Mouse (Mus musculus) forebrain, embryonic 10.5 days (tissue): ENCODE results near the gene Gm17577. TPM values are rescaled to one million over a fixed set of nuclear protein-coding genes. Genes with fewer than 3 reads are reported as not detected.
"Not testable (repeated sequence)": the region's sequence is repeated elsewhere in the genome, so short reads cannot be mapped to it uniquely, and the experiment has no call there.

ENCODE experiments used
- DNase-seq: peaks from one replicate; pipeline ENCODE4 v3.0.0-alpha.2; 2017; ENCODE audit warnings: low spot score; ENCODE audit errors: extremely low spot score
- H3K27ac ChIP-seq: fragments of 300-500 bp; sonication (generic); 2 replicates; pipeline ENCODE4 v1.5.1; 2016; ENCODE audit warnings: mild to moderate bottlenecking
- H3K27me3 ChIP-seq: fragments of 300-500 bp; sonication (generic); 2 replicates; pipeline ENCODE4 v1.6.1; 2016; ENCODE audit warnings: mild to moderate bottlenecking; ENCODE audit not compliant: poor library complexity, severe bottlenecking
- H3K36me3 ChIP-seq: fragments of 300-500 bp; sonication (generic); replicated peaks from 2 replicates; pipeline ENCODE4 v1.6.1; 2016; ENCODE audit warnings: mild to moderate bottlenecking, moderate library complexity
- H3K4me1 ChIP-seq: fragments of 300-500 bp; sonication (generic); 2 replicates; pipeline ENCODE4 v1.6.1; 2016
- H3K4me3 ChIP-seq: fragments of 300-500 bp; sonication (generic); 2 replicates; pipeline ENCODE4 v1.5.1; 2016; ENCODE audit warnings: mild to moderate bottlenecking, moderate library complexity
- H3K9me3 ChIP-seq: fragments of 300-500 bp; sonication (generic); 2 replicates; pipeline ENCODE4 v1.6.1; 2016; ENCODE audit warnings: mild to moderate bottlenecking, moderate library complexity
- WGBS: fragments of 180-500 bp; shearing (Covaris S2); methylation state at CpG from one replicate; pipeline ENCODE4 v1.1.7; 2016; 5-methylcytosine and 5-hydroxymethylcytosine counted together
- polyA plus RNA-seq: library from polyadenylated mRNA; unstranded; fragments of >200 nt; fragmentation: Nextera tagmentation; extraction: Ambion mirVana; gene quantifications from 2 replicates; pipeline ENCODE4 v1.2.1, GENCODE M21; 2016

Gm17577 gene
- not detected in 2 replicates for polyA plus RNA-seq

DNA sequence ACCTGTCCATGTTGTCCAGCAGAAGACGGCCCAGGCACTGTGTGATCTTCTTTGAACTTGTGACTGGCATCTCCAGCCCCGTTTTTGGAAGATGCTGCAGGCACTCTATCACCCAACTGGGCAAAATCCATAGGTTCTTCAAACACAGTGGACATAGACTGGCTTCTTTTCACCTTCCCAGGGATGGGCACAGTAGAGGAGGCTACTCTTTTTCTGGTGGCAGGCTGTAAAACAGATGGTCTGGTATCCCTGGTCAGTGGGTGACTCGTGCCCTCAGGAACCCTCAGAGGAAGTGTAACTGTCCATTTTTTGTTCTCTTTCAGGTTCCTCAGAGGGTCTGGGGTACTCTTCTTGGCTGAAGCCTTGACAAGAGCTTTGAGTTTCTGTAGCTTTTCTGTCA lies at the start of gene Gm17577:
Gm17577 (minus strand) TSS at position 101 of the 400 bp plus-strand sequence.
- H3K27ac ChIP-seq, H3K36me3 ChIP-seq, DNase-seq, H3K27me3 ChIP-seq, H3K4me1 ChIP-seq, H3K9me3 ChIP-seq, H3K4me3 ChIP-seq: not testable (repeated sequence)
- WGBS = no CpG with 5 or more reads among the region's 3 CpGs

GRCm38 (mm10) chrX:123222381-123222780 lies 24.3 kb downstream of the Gm17577 start, which contains the start of gene Srsx:
Gene Srsx, minus strand, starts transcription at chrX:123222481.
- no CpG with 5 or more reads among the region's 1 CpGs for WGBS
- DNase-seq, H3K4me1 ChIP-seq, H3K9me3 ChIP-seq, H3K27me3 ChIP-seq, H3K4me3 ChIP-seq, H3K36me3 ChIP-seq, H3K27ac ChIP-seq: not testable (repeated sequence)

Other genes starting within 250 kb of the Gm17577 start
- not detected in 2 replicates for gene Gm17521, start 217.2 kb downstream of the Gm17577 start, polyA plus RNA-seq
- gene Cldn34c1, start 143.4 kb downstream of the Gm17577 start, polyA plus RNA-seq = 16.4 and 18.9 TPM in 2 replicates
- gene Srsx, start 24.4 kb downstream of the Gm17577 start, polyA plus RNA-seq = not detected in 2 replicates